Mouse (Mus musculus) embryonic facial prominence, embryonic 11.5 days (tissue): ENCODE results near the gene Acadm. TPM values are rescaled to one million over a fixed set of nuclear protein-coding genes. Genes with fewer than 3 reads are reported as not detected.

ENCODE experiments used
- polyA plus RNA-seq: library from polyadenylated mRNA; unstranded; fragments of >200 nt; fragmentation: Nextera tagmentation; extraction: Ambion mirVana; gene quantifications from 2 replicates; pipeline ENCODE4 v1.2.1, GENCODE M21; 2014

The Acadm gene
- polyA plus RNA-seq, 1 experiment from 2014 or later = 55.3 TPM

Other genes with a start within 250 kb of the Acadm start
- gene St6galnac3, start 219.5 kb downstream of the Acadm start, polyA plus RNA-seq = 55.0 and 61.9 TPM in 2 replicates
- 0.34 TPM in 1 of 2 replicates, not detected in the other for gene Asb17, start 100.4 kb downstream of the Acadm start, polyA plus RNA-seq
- gene Msh4, start 38.5 kb downstream of the Acadm start, polyA plus RNA-seq = 0.06 TPM in 1 of 2 replicates, not detected in the other
- 44.3 and 48.9 TPM in 2 replicates for gene Rabggtb, start 31.6 kb downstream of the Acadm start, polyA plus RNA-seq
- gene Slc44a5, start 28.8 kb upstream of the Acadm start, polyA plus RNA-seq = 1.3 and 2.1 TPM in 2 replicates